Mouse (Mus musculus) kidney, adult 10 weeks (tissue): ENCODE data around the gene Med25. TPM values are rescaled to one million over a fixed set of nuclear protein-coding genes. Genes with fewer than 3 reads are reported as not detected.

ENCODE experiments used
- polyA plus RNA-seq: library from polyadenylated mRNA; stranded (reverse); fragments of 350-450 nt; fragmentation: Illumina TruSeq; extraction: RNeasy Lipid Tissue Mini Kit (QIAGEN cat#74804); gene quantifications from one replicate; pipeline ENCODE4 v1.2.3, GENCODE M21; 2014; ENCODE audit warnings: low read depth, low replicate concordance

The Med25 gene
- 1.4 TPM for polyA plus RNA-seq

DNA sequence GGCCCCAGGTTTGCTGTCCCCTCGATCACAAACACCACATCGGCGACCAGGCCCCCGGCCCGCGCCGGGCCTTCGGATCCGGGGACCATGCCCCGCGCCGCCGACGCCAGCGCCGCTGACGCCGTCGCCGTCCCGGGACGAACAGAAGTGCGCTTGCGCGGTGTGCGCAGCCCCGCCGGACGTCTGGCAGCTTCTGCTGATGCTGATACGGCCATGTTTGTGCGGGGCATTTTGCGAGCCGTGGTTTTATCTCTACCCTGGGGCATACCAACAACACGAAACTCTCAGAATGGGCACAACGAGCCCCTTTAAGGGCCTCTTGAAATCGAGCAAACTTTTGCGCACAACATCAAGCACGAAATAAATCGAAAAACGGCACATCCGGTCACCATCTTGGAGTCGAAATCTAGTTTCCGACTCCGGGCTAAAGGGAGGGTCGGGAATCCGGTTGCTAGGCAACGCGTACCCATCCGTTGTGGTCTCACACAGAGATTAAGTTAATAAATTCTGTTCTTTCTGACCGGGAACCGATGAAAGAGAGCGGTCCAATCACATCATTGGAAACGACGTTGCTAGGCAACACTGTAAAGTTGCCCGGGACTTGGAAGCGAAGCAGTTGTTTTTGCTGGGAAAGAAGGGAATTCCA is at the start of gene Med25:
Gene Med25 (minus strand): TSS at position 437 of the 646 bp plus-strand sequence.

DNA sequence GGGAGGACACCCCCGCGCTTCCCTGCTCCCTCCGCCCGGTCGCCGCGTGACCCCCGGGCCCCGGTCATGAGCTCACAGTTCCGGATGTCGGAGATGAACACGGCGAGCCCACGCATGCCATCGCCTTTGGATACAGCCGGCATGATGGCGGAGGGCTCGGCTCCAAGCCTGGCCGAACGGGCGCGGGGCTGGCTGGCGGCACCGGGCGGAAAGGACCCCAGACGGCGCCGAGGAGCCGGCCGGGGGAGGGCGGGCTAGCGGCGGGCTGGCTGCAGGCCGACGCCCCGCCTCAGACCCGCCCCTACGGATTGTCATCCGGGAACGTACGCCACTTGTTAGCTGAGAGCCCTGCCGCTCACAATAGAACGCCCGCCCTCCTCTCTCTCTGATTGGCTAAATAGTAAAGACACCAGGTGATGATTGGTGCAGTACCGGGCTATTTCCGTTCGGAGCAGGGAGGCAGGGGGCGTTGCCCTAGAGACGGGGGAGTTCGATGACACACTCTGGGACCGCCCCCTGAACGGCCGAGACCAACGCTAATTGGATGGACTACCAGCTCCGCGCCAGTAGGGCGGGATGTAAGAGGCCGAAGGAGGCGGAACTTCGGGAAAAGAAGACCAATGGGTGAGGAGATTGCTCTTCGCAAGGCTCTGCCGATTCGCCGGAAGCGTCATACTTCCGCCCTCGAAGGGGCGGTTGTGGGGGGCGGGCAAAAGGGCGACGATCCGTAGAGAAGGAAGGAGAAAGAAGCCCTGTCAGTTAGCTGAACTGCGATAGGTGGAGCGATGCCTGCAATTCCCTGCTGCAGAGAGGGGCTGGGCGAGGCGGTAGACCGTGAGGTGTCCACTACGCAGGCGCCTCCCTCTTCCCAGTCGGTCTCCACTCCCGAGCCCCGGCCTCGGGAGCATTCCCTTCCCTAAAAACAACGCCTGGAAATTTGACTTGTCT is 37.0 kb upstream of the Med25 start, which contains the start of gene Ap2a1:
Gene Ap2a1 (minus strand): TSS at position 293 of the 948 bp plus-strand sequence.

DNA sequence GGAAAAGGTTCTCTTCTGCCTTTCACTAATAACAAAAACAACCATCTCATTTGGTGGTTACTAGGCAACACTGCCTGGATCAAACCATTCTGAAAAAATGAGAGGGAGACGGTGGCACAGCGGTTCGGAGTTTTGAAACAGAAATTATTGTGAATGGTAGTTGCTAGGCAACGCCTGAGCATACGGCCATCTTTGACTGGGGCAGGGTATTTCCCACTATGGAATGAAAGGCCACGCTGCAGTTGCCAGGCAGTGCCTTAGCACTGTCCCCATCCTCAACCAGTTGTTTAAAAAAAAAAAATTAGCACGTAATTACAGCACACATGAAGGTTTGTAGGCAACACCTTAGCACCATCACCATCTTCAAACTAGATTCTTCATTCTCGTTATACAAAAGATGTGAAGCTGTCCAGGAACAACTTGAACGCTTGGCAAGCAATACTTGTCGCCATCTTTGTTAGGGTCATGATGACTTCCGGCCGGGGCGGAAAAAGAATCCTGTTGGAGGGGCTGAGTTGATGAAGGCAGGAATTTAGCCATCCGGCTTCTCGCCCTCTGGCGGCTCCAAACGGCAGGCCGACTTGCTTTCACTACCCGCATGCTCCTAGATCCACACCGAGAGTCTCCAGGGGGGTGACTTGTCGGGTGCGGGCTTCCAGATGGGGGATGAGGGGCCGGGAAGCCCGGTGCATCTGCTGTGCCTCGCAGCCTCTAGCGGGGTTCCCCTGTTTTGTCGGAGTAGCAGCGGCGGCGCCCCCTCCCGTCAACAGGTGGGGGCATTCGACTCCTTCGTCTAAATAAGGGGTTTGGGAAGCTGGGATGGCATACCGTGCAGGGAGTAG is 3.3 kb upstream of the Med25 start, which contains the start of gene Fuz:
Gene Fuz (plus strand): TSS at position 487 of the 842 bp plus-strand sequence.

DNA sequence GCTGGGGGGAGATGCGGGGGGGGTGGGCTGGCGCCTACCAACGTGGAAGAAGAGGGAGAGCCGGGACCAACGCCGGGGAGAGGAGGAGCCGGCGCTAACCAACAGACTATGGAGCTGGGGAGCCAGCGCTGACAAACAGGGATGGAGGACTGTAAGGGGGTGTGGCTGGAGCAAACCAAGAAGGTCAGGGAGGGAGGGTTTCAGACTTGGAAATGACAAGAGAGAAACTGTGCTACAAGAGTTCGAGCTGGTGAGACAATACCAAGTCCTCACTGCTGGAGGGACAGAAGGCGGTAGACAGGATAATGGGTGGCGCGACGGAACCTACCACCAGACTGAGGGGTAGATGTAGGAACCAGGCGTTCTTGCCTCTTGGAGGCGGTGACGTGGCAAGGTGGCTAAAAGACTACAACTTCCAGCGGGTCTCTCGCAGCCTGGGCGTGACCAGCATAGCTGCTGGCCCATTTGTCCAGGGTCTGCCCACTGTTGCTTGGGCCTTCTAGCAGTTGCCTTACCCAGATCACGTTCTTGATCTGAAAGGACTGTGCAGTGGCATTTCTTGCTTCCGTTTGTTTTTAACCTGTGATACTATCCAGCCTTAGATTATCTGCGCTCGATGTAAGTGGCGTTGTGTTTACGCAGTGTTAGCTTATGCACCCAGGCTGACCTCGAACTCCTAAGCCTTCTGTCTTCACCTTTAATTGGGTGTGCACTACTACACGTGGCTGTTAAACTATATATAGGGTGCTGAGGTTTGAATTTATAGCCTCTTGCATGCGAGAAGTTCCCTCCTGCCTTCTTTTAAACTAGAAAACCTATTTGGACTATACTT is 22.6 kb downstream of the Med25 start, which contains the start of gene Ptov1:
Gene Ptov1 (minus strand): TSS at position 92 of the 832 bp plus-strand sequence.

DNA sequence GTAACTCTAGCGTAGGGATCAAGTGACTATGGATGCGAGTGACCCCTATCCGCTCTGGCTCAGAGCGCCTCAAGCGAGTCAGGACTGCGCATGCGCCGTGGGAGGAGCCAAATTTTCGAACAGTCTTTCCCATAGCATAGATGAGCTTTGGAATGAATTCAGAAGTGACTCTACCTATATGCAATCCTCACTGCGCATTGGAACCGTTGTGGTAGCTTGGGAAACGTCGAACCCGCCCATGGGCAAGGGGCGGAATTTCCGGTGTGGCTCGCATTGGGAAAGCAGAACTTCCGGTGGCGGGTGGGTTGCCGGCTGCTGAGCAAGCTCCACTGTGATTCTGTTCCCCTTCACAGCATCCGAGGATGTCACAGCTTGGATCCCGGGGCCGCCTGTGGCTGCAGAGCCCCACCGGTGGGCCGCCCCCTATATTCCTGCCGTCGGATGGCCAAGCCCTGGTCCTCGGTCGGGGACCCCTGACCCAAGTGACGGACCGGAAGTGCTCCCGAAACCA is 35.4 kb downstream of the Med25 start, which contains the start of gene Pnkp:
Gene Pnkp (plus strand): TSS at position 98 of the 511 bp plus-strand sequence.

DNA sequence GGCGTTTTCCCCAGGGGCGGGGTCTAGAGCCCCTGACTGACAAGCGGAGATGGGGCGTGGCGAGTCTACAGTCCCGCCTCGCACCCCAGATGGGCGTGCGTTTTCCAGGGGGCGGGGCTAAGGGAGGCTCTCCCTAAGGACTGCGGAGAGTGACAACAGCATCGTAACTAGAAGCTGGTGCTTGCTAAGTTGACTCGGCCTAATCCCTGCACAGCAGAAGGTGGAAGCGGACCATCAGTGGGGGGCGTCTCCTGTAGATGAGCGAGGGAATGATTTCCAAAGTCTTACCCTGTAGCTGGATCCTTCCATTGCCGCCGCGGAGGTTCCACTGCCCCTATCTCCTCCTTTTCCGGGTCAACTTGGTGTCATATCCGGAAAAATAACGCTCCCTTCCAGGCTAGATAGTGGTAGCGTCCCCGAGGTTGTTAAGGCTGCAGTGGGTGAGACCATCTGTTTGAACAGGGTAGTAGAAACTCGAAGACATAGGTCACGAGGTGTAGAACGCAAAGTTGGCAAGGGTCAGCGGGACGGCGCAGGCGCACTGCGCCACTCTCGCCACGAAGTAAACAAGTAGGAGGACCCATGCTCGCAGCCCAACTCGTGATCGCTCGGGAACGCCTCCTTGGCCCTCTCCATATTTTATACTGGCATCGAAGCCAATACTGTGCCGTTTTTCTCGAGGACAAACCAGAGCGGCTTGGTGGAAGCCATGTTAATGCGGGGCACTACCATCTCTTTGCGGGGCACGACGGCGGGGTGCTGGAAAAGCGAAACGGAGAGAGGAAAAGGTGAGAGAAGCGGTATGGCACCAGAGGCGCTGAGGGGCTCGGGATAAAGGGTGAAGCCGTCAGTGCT is 43.7 kb downstream of the Med25 start, which contains the start of the genes Akt1s1 and Tbc1d17:
Gene Akt1s1 (plus strand): TSS at position 431 of the 855 bp plus-strand sequence.
Gene Tbc1d17 (minus strand): TSS at position 519 of the 855 bp plus-strand sequence.

Other genes starting within 250 kb of the Med25 start
- 0.12 TPM for gene Myh14, start 221.9 kb downstream of the Med25 start, polyA plus RNA-seq
- gene Izumo2, start 184.0 kb downstream of the Med25 start, polyA plus RNA-seq = not detected
- gene Vrk3, start 144.3 kb downstream of the Med25 start, polyA plus RNA-seq = 11.6 TPM
- gene Zfp473, start 141.7 kb downstream of the Med25 start, polyA plus RNA-seq = 0.16 TPM
- 1.8 TPM for gene Nup62, start 76.6 kb downstream of the Med25 start, polyA plus RNA-seq
- gene Il4i1, start 76.3 kb downstream of the Med25 start, polyA plus RNA-seq = not detected
- gene Atf5, start 76.1 kb downstream of the Med25 start, polyA plus RNA-seq = 3.4 TPM
- 0.93 TPM for gene Akt1s1, start 43.7 kb downstream of the Med25 start, polyA plus RNA-seq
- 0.97 TPM for gene Tbc1d17, start 43.6 kb downstream of the Med25 start, polyA plus RNA-seq
- not detected for gene Pnkp, start 35.6 kb downstream of the Med25 start, polyA plus RNA-seq
- not detected for gene Ptov1, start 22.9 kb downstream of the Med25 start, polyA plus RNA-seq
- 5.7 TPM for gene Fuz, start 3.4 kb upstream of the Med25 start, polyA plus RNA-seq
- gene Ap2a1, start 36.8 kb upstream of the Med25 start, polyA plus RNA-seq = 25.2 TPM
- gene Tsks, start 50.5 kb upstream of the Med25 start, polyA plus RNA-seq = not detected
- not detected for gene Cpt1c, start 82.1 kb upstream of the Med25 start, polyA plus RNA-seq
- 5.7 TPM for gene Prmt1, start 93.9 kb upstream of the Med25 start, polyA plus RNA-seq
- 12.8 TPM for gene Irf3, start 104.9 kb upstream of the Med25 start, polyA plus RNA-seq
- not detected for gene Bcl2l12, start 106.0 kb upstream of the Med25 start, polyA plus RNA-seq
- 2.1 TPM for gene Scaf1, start 123.7 kb upstream of the Med25 start, polyA plus RNA-seq
- 2.3 TPM for gene Rras, start 125.2 kb upstream of the Med25 start, polyA plus RNA-seq
- gene Prr12, start 160.2 kb upstream of the Med25 start, polyA plus RNA-seq = 0.12 TPM
- 4.2 TPM for gene Nosip, start 169.7 kb upstream of the Med25 start, polyA plus RNA-seq
- gene Prrg2, start 170.0 kb upstream of the Med25 start, polyA plus RNA-seq = 1.7 TPM
- gene Rcn3, start 199.5 kb upstream of the Med25 start, polyA plus RNA-seq = not detected
- 17.1 TPM for gene Fcgrt, start 211.1 kb upstream of the Med25 start, polyA plus RNA-seq
- gene Rps11, start 231.7 kb upstream of the Med25 start, polyA plus RNA-seq = 257 TPM
- 320 TPM for gene Rpl13a, start 236.0 kb upstream of the Med25 start, polyA plus RNA-seq
- not detected for gene Gm45713, start 243.5 kb upstream of the Med25 start, polyA plus RNA-seq
- gene Flt3l, start 243.7 kb upstream of the Med25 start, polyA plus RNA-seq = 6.0 TPM